Comparison of ENCODE assay signal across 16 mouse cellular contexts in the genomic region with DNA sequence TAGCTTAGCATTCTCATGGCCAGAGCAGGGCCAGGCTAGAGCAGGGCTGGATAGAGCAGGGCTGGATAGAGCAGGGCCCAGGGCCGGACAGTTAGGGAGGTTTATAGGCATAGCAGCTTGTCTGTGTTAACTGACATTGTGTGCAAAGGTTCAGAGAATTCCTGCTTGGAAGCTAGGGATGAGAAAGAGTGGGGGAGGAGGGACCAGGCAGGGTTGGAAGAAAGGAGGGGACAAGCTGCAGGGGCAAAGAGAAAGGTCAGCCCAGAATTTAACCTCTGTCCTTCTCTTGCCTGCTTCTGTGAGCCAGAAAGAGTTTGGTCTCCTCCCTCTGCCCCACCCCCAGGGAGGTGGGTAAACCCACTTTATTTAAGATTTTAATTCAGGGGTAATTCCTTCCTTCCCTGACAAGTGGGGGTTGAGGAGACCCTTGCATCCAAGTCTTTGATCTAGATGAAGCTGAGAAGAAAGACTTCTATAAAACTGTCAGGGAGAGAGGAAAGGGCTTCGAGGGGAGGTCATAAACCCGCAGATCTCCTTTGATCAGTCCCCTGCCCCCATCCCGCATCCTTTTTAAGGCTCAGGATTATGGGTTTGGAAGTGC.
DNase-seq lines count a peak whose midpoint lies in the region; ATAC-seq lines count a peak whose summit lies in the region.
"Had no signal": no experiment of that assay in that cellular context is flagged by ENCODE, and none has a peak within 500 bp of the region (broad histone marks: within the 10 kb centered on the region; RNA-seq: fewer than 3 reads in every experiment).

No protein-coding gene starts in this region.

- peak; percentile 49 for DNase-seq in kidney, postnatal 10 days
- DNase-seq in kidney, postnatal 25 days: no peak
- DNase-seq in embryo, embryonic 10 days (ENCODE audit: low spot score): peak; percentile 86
- DNase-seq in right cerebral cortex, adult 2 months (ENCODE audit: low spot score in 2 of 2): no peak
- no peak for DNase-seq in left cerebral cortex, adult 11 months (ENCODE audit: low spot score)
- DNase-seq: adrenal gland, adult 8-10 months; cerebellum, postnatal 10 days; heart, adult 11 months; thymus, postnatal 25 days had no signal

- no peak overlapping the region for H3K4me3 ChIP-seq in forebrain, embryonic 12.5 days (replicated peaks)
- no peak overlapping the region for H3K4me3 ChIP-seq in forebrain, embryonic 15.5 days
- no peak overlapping the region for H3K4me3 ChIP-seq in limb, embryonic 13.5 days
- H3K4me3 ChIP-seq: embryonic facial prominence, embryonic 15.5 days; liver, embryonic 12.5 days had no signal

- 5% methylated on average over 4 of the region's 4 CpGs for WGBS in forebrain, embryonic 12.5 days
- 7% methylated on average over 4 of the region's 4 CpGs for WGBS in forebrain, embryonic 15.5 days
- 7% methylated on average over 4 of the region's 4 CpGs for WGBS in limb, embryonic 13.5 days

- no peak overlapping the region for H3K4me2 ChIP-seq in forebrain, embryonic 12.5 days
- H3K4me2 ChIP-seq in forebrain, embryonic 15.5 days (replicated peaks): no peak overlapping the region
- no peak overlapping the region for H3K4me2 ChIP-seq in limb, embryonic 13.5 days (replicated peaks)
- H3K4me2 ChIP-seq: embryonic facial prominence, embryonic 15.5 days had no signal

- H3K36me3 ChIP-seq in forebrain, embryonic 12.5 days (replicated peaks): no peaks in the 10 kb centered on the region
- no peaks in the 10 kb centered on the region for H3K36me3 ChIP-seq in forebrain, embryonic 15.5 days
- H3K36me3 ChIP-seq in limb, embryonic 13.5 days: no peaks in the 10 kb centered on the region
- H3K36me3 ChIP-seq: embryonic facial prominence, embryonic 15.5 days; liver, embryonic 12.5 days had no signal

- H3K4me1 ChIP-seq in forebrain, embryonic 12.5 days: peaks cover 26% of the 10 kb centered on the region
- H3K4me1 ChIP-seq in forebrain, embryonic 15.5 days: no peaks in the 10 kb centered on the region
- peaks cover 33% of the 10 kb centered on the region for H3K4me1 ChIP-seq in limb, embryonic 13.5 days

- ATAC-seq in forebrain, embryonic 12.5 days (ENCODE audit: low FRiP score): no peak
- ATAC-seq in forebrain, embryonic 15.5 days (replicated peaks): no peak
- ATAC-seq in limb, embryonic 13.5 days (ENCODE audit: low FRiP score, low read depth): no peak; the same call in 1 of the 2 replicates
- ATAC-seq: inflammation-experienced regulatory T-cells, adult 6 months; liver, embryonic 12.5 days; lung, postnatal 0 days had no signal

- no peak overlapping the region for H3K27ac ChIP-seq in forebrain, embryonic 12.5 days
- no peak overlapping the region for H3K27ac ChIP-seq in forebrain, embryonic 15.5 days (replicated peaks)
- peak overlapping the region; percentile 67; the same call in 1 of the 2 replicates for H3K27ac ChIP-seq in limb, embryonic 13.5 days
- H3K27ac ChIP-seq: embryonic facial prominence, embryonic 15.5 days; liver, embryonic 12.5 days had no signal

- no peaks in the 10 kb centered on the region for H3K27me3 ChIP-seq in forebrain, embryonic 12.5 days
- no peaks in the 10 kb centered on the region for H3K27me3 ChIP-seq in forebrain, embryonic 15.5 days
- H3K27me3 ChIP-seq in limb, embryonic 13.5 days: no peaks in the 10 kb centered on the region
- H3K27me3 ChIP-seq: embryonic facial prominence, embryonic 15.5 days had no signal

- peak overlapping the region; percentile 17; the same call in 1 of the 2 replicates for H3K9ac ChIP-seq in forebrain, embryonic 12.5 days
- H3K9ac ChIP-seq in forebrain, embryonic 15.5 days (replicated peaks): no peak overlapping the region
- H3K9ac ChIP-seq in limb, embryonic 13.5 days: no peak overlapping the region
- H3K9ac ChIP-seq: embryonic facial prominence, embryonic 15.5 days; liver, embryonic 12.5 days had no signal

- no peaks in the 10 kb centered on the region for H3K9me3 ChIP-seq in forebrain, embryonic 12.5 days
- no peaks in the 10 kb centered on the region for H3K9me3 ChIP-seq in forebrain, embryonic 15.5 days
- H3K9me3 ChIP-seq in limb, embryonic 13.5 days: no peaks in the 10 kb centered on the region
- H3K9me3 ChIP-seq: embryonic facial prominence, embryonic 15.5 days; liver, embryonic 12.5 days had no signal

Comparison
In these comparisons a context has a peak if more than half of its experiments do, and no peak if none do; other contexts are left out.
1. DNase-seq: peak in kidney, postnatal 10 days (single experiment) and embryo, embryonic 10 days (single experiment); none in kidney, postnatal 25 days (0 of 2), right cerebral cortex, adult 2 months (0 of 2) and left cerebral cortex, adult 11 months (single experiment).